Mouse (Mus musculus): Measurements from ENCODE around the gene Myo5a. TPM values are rescaled to one million over a fixed set of nuclear protein-coding genes. Genes with fewer than 3 reads are reported as not detected.
"Not testable (repeated sequence)": the region's sequence is repeated elsewhere in the genome, so short reads cannot be mapped to it uniquely, and the experiment has no call there.

Myo5a gene
- polyA plus RNA-seq, 1 experiment from 2014 or later: 19.8 TPM

DNA sequence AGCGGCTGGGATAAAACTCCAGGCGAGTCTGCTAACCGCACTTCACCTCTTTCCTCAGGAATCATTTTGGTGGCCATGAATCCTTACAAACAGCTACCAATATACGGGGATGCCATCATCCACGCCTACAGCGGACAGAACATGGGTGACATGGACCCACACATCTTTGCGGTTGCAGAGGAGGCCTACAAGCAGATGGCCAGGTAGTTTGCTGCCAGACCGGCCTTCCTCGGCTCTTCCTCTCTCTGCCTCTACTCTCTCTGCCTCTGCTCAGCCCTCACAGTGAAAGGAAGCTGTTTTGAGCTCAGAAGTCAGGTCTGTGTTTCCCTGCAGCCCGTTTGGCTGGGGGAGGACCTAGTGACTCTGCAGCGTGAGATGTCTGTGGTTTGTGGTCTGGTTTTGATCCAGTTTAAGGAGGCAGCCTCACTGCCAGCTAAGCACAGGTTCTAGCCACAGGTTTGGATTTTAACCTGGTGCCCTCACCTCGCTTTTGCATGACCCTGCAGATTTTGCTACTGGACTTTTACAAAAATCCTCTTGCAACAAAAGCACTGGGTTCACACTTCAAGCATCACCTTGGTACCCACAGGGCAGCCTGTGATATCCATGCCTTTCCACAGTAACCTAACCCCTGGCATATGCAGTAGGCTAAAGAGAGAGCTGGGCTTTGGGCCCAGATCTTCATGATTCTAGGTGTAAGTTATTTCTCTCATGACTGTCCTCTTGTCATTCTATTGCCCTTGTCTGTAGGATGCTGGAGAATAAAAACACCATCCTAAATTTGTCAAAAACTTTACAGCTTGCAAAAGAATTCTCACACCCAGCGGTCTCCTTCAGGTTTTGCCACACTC is 175.5 kb downstream of the Myo5a start:
- Histone ChIP-seq H3K9me3 (replicated peaks) (no peaks in the 10 kb centered on the region), H3K36me3 (no peaks in the 10 kb centered on the region), H3K4me3 (no peak overlapping the region), H3K27ac (no peak overlapping the region), H3K27me3 (ENCODE audit: low read depth, poor library complexity, severe bottlenecking) (no peaks in the 10 kb centered on the region), H3K4me1 (peaks cover 15% of the 10 kb centered on the region)
- 88% methylated on average over 13 of the region's 13 CpGs for WGBS
- DNase-seq (ENCODE audit: low spot score): no peak

DNA sequence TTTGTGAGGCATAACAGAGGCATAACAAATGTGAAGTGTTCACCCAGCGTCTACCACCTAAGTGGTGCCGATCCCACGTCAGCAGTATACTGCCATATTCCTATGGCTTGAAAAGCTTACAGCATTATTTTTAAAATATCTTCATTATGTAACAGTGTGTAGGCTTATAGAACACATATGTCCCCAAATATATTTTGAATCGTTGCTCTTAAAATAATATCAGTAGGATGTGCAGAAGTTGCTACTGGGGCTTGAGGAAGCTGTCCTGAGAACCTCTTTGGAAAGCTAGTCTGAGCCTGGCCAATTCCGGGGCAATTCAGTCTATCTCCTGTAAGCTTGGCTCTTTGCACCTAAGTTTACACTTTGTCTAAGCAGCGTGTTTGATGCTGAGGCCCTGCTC is 177.1 kb downstream of the Myo5a start:
- Histone ChIP-seq H3K27ac (no peak overlapping the region), H3K4me1 (peaks cover 14% of the 10 kb centered on the region), H3K27me3 (ENCODE audit: low read depth, poor library complexity, severe bottlenecking) (no peaks in the 10 kb centered on the region), H3K36me3 (no peaks in the 10 kb centered on the region), H3K4me3 (no peak overlapping the region), H3K9me3 (replicated peaks) (no peaks in the 10 kb centered on the region)
- WGBS: 84% methylated on average over 6 of the region's 6 CpGs
- DNase-seq (ENCODE audit: low spot score): no peak

DNA sequence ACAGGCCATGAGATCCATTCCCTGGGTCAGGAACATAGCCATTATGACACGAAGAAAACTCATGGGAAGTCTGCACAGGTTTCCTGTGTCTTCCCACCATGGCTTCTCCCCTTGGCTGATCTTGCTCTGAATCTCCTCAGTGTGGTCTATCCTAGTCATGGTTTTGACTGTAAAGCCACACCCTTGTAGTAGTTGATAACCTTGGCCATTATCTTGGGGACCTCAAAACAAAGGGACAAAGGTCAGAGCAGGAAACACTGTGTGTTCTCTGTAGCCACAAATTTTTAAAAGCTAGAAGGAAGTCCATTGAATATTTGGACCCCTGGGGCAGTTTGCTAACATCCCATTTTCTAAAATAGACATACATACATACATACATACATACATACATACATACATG is 177.5 kb downstream of the Myo5a start:
- 79% methylated on average over 1 of the region's 1 CpGs for WGBS
- no peak overlapping the region for H3K27ac ChIP-seq
- peaks cover 9% of the 10 kb centered on the region for H3K4me1 ChIP-seq
- H3K27me3 ChIP-seq (ENCODE audit: low read depth, poor library complexity, severe bottlenecking): no peaks in the 10 kb centered on the region
- H3K4me3 ChIP-seq: no peak overlapping the region
- H3K9me3 ChIP-seq (replicated peaks): no peaks in the 10 kb centered on the region
- no peaks in the 10 kb centered on the region for H3K36me3 ChIP-seq
- no peak for DNase-seq (ENCODE audit: low spot score)

DNA sequence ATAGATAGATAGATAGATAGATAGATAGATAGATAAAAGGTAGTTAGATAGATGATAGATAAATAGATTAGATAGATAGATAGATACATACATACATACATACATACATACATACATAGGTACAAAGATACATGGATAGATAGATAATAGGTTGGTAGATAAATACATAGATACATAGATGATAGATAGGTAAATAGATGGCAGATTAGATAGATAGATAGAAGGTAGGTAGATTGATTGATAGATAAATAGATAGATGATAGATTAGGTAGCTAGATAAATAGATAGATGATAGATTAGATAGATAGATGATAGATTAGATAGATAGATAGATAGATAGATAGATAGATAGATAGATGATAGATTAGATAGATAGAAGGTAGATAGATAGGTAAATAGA is 178.1 kb downstream of the Myo5a start:
- H3K36me3 ChIP-seq: no peaks in the 10 kb centered on the region
- H3K4me1 ChIP-seq: peaks cover 7% of the 10 kb centered on the region; the same call in 1 of the 2 replicates
- no peak overlapping the region for H3K4me3 ChIP-seq
- no peak overlapping the region for H3K27ac ChIP-seq
- no peaks in the 10 kb centered on the region for H3K9me3 ChIP-seq (replicated peaks)
- DNase-seq (ENCODE audit: low spot score): no peak
- H3K27me3 ChIP-seq (ENCODE audit: low read depth, poor library complexity, severe bottlenecking): no peaks in the 10 kb centered on the region

DNA sequence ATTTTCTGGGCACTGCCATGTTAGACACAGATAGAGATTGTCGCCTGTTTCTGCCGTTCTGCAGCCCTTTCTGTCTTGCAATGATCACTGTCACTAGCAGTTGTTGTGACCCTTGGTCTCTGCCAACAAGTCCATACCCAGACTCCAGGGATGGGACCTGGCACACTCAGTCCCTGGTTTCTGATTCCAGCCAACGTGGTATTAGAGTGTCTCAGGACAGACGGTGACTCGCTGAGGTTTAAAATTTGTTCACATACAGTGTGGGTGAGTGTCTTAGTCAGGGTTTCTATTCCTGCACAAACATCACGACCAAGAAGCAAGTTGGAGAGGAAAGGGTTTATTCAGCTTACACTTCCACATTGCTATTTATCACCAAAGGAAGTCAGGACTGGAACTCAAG is 182.3 kb downstream of the Myo5a start:
- H3K9me3 ChIP-seq (replicated peaks); H3K4me3 ChIP-seq; H3K36me3 ChIP-seq; H3K27me3 ChIP-seq (ENCODE audit: low read depth, poor library complexity, severe bottlenecking); DNase-seq (ENCODE audit: low spot score); H3K27ac ChIP-seq: not testable (repeated sequence)
- peaks cover 15% of the 10 kb centered on the region for H3K4me1 ChIP-seq
- 78% methylated on average over 6 of the region's 6 CpGs for WGBS

DNA sequence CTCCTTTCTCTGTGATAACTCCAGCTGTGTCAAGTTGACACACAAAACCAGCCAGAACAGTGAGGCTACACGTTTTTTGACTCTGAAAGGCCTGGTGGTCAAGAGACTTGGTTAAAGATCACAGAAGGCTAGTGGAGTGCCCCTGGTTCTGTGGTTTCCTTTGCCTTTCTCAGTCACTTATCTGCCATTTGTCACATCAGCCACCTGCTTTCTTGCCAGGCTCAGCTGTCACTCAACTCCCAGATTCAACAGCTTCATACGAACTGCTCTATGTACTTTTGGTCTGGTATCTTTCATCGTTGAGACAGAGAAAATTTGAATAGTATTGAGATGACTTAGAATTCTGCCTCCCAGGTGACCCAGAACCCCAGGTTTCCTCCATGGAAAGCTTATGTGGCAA is 183.0 kb downstream of the Myo5a start:
- WGBS: 44% methylated on average over 3 of the region's 3 CpGs
- no peaks in the 10 kb centered on the region for H3K27me3 ChIP-seq (ENCODE audit: low read depth, poor library complexity, severe bottlenecking)
- H3K36me3 ChIP-seq: no peaks in the 10 kb centered on the region
- no peak overlapping the region for H3K4me3 ChIP-seq
- peaks cover 15% of the 10 kb centered on the region for H3K4me1 ChIP-seq
- H3K9me3 ChIP-seq (replicated peaks): no peaks in the 10 kb centered on the region
- peak overlapping the region; percentile 25; the same call in 1 of the 2 replicates for H3K27ac ChIP-seq
- DNase-seq (ENCODE audit: low spot score): no peak

DNA sequence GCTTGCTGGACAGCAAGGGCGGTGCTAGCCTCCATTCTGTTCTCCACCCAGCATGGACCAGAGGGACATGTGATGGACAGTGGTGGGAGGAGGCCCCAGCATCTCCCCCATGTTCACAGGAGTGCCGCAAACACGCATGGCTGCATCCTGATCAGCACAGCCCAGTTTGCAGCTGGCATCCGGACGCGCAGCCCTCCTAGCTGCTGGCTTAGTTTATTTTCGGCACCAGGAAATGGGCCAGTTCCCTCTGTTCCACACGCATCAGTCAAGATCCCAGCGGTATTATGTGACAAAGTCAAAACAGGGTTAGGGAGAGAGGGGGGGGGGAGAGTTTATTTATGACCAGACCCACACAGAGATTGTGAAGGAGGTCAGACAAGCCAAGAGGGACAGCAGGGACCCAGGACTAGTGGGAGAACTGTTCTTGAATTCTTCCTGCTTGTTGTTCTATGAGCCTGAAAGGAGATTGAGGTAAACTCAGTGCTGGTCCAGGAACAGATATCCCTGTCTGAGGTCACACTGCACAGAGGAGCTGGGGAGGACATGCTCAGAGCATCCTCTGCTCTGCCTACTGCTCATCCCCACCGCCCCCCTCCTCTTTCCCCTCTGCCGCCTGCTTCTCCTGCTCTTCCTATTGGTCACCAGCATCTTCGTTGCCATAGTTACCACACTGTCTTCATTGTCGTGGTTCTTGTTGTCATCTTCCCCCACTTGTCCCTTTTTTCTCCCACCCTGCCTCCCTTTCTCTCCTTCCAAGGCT is 183.6 kb downstream of the Myo5a start:
- H3K9me3 ChIP-seq (replicated peaks): no peaks in the 10 kb centered on the region

DNA sequence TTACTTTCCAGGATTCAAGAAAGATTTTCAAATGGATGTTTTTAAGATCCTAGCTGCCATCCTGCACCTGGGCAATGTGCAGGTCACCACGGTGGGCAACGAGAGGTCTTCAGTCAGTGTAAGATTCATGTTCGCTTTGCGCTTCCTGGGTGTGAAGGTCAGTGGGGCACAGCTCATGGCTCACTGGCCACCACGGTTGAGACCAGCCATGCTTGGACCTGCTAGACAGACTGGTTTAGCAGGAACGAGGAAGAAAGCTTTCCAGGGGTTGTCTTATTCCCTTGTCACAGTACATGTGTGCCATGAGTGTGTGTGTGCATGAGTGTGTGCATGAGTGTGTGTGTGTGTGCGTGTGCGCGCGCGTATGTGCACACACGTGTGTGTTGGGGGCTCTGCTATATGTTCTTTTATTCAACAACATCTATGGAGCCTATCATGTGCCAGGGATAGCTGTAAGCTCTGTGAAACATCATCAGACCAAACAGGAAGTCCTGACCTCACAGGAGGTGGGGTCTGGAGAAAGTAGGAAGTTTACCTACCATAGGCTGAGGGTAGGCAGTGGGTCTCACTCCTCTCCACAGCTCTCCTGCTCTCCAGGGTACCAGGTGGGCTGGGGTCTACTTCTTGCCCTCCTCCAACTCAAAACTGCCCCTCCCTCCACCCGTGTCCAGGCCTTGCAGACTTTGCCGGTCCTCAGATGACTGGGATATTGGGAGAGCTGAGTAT is 185.2 kb downstream of the Myo5a start:
- peaks cover 19% of the 10 kb centered on the region for H3K4me1 ChIP-seq
- DNase-seq (ENCODE audit: low spot score): no peak
- H3K27me3 ChIP-seq (ENCODE audit: low read depth, poor library complexity, severe bottlenecking): no peaks in the 10 kb centered on the region
- no peaks in the 10 kb centered on the region for H3K9me3 ChIP-seq (replicated peaks)
- 88% methylated on average over 14 of the region's 14 CpGs for WGBS
- no peak overlapping the region for H3K27ac ChIP-seq
- H3K4me3 ChIP-seq: no peak overlapping the region
- no peaks in the 10 kb centered on the region for H3K36me3 ChIP-seq

More for the DNA sequence above, 183.6 kb downstream of the Myo5a start:
- DNase-seq (ENCODE audit: low spot score): no peak
- 72% methylated on average over 13 of the region's 13 CpGs for WGBS
- Histone ChIP-seq H3K27ac (peak overlapping the region; percentile 25; the same call in 1 of the 2 replicates), H3K4me3 (no peak overlapping the region), H3K36me3 (no peaks in the 10 kb centered on the region), H3K4me1 (peaks cover 15% of the 10 kb centered on the region), H3K27me3 (ENCODE audit: low read depth, poor library complexity, severe bottlenecking) (no peaks in the 10 kb centered on the region)

DNA sequence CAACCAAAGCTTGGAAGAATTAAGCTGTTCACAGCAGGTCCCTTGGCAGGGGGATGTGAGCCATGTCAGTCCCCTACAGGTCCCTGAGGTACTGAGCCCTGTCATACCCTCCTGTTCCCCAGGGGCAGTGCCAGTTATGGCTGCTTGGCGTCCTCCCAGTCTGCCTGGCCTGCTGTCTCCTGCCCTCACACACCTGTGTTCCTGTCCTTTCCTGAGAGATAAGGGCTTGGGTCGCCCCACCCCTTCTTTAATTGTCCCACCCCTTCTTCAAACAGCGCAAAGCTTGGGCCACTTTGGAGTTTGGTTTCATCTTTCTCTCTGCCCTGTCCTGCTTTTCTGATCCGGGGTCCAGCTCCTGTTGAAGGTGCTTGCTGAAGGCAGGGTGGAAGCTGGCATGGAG is 188.0 kb downstream of the Myo5a start:
- DNase-seq (ENCODE audit: low spot score): no peak
- peaks cover 36% of the 10 kb centered on the region for H3K4me1 ChIP-seq
- no peaks in the 10 kb centered on the region for H3K36me3 ChIP-seq
- no peak overlapping the region for H3K4me3 ChIP-seq
- no peaks in the 10 kb centered on the region for H3K9me3 ChIP-seq (replicated peaks)
- no peaks in the 10 kb centered on the region for H3K27me3 ChIP-seq (ENCODE audit: low read depth, poor library complexity, severe bottlenecking)
- H3K27ac ChIP-seq: no peak overlapping the region
- WGBS: 71% methylated on average over 4 of the region's 4 CpGs

DNA sequence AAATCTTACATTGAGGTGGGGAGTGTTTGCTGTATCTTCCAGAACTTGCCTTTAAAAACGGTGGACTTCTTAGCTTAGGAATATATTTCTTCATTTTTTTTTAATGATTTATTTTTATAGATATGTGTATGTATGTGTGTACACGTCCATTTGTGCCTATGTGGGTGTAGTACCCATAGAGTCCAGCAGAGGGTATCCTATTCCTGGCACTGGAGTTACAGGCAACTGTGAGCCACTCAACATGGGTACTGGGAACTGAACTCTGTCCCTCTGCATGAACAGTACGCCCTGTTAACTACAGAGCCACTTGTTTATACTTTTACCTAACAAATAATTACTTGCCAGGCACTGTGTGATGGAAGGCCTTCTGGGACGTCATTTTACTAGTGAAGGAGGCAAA is 188.8 kb downstream of the Myo5a start:
- H3K4me3 ChIP-seq: no peak overlapping the region
- 87% methylated on average over 4 of the region's 4 CpGs for WGBS
- no peaks in the 10 kb centered on the region for H3K27me3 ChIP-seq (ENCODE audit: low read depth, poor library complexity, severe bottlenecking)

DNA sequence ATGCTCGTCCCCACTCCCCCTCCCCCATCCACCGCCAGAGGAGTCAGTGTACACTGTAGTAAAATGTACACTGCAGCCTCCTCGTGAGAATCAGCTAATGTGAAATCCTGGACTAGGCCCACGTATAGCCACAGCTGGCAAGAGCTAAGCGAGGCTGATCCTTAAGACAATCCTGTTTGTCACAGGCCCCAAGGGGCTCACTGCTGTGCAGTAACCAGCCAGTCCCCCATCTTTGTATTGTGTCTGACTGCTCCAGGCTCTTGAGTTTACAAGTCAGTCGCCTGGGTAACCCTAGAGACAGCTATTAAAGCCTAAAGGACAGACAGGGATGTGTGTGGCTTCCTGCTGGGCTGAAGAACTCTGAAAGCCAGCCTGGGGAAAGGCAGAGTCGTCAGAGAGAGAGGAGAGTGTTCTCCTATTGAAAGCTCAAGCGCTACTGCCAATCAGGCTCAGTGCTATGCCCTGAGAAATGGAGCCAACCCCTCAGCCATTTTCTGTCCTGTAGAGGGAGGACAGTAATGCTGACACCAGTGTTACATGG is 190.6 kb downstream of the Myo5a start:
- Histone ChIP-seq H3K9me3 (replicated peaks) (no peaks in the 10 kb centered on the region), H3K27ac (peak overlapping the region; percentile 71), H3K4me1 (peaks cover 29% of the 10 kb centered on the region), H3K36me3 (no peaks in the 10 kb centered on the region), H3K27me3 (ENCODE audit: low read depth, poor library complexity, severe bottlenecking) (no peaks in the 10 kb centered on the region), H3K4me3 (no peak overlapping the region)
- no peak for DNase-seq (ENCODE audit: low spot score)
- 33% methylated on average over 8 of the region's 8 CpGs for WGBS

More for the DNA sequence above, 188.8 kb downstream of the Myo5a start:
- no peak for DNase-seq (ENCODE audit: low spot score)
- Histone ChIP-seq H3K4me1 (peaks cover 35% of the 10 kb centered on the region), H3K9me3 (replicated peaks) (no peaks in the 10 kb centered on the region), H3K36me3 (no peaks in the 10 kb centered on the region), H3K27ac (no peak overlapping the region)

DNA sequence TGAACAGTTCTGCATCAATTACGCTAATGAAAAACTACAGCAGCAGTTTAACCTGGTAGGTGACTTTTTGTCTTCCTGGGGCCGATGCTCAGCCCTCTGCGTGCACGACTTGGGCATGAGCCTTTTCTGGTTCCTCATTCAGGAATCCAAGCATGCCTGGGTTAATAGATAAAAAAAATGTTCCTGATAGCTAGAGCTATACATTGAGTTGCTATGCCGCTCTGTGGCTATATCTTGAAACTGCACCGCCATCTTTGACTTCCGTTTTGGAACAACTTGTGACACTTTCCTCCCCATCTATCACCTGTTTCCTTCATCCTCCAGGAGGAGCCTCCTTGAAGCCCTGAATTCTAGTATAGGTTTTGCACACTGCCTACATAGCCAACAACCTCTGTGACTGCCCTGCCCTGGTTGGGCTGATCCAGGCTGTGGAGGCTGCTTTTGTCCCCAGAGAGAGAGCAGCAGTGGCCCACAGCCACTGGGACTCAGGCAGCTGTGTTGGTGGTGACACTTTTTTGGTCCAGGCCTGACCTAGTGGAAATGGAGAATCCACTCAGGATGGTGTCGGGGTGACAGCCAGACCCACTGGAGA is 191.5 kb downstream of the Myo5a start:
- Histone ChIP-seq H3K36me3 (no peaks in the 10 kb centered on the region), H3K4me3 (no peak overlapping the region), H3K4me1 (peaks cover 29% of the 10 kb centered on the region), H3K27me3 (ENCODE audit: low read depth, poor library complexity, severe bottlenecking) (no peaks in the 10 kb centered on the region), H3K27ac (no peak overlapping the region), H3K9me3 (replicated peaks) (no peaks in the 10 kb centered on the region)
- DNase-seq (ENCODE audit: low spot score): no peak
- 87% methylated on average over 8 of the region's 8 CpGs for WGBS

All from limb, embryonic 10.5 days (tissue).